Mouse (Mus musculus): ENCODE results near the gene Pgm3. TPM values are rescaled to one million over a fixed set of nuclear protein-coding genes. Genes with fewer than 3 reads are reported as not detected.
"Not testable (repeated sequence)": the region's sequence is repeated elsewhere in the genome, so short reads cannot be mapped to it uniquely, and the experiment has no call there.

The Pgm3 gene
- 39.7 and 40.2 TPM in 2 replicates for polyA plus RNA-seq (2015; fragmentation: Nextera tagmentation; extraction: Ambion mirVana)

DNA sequence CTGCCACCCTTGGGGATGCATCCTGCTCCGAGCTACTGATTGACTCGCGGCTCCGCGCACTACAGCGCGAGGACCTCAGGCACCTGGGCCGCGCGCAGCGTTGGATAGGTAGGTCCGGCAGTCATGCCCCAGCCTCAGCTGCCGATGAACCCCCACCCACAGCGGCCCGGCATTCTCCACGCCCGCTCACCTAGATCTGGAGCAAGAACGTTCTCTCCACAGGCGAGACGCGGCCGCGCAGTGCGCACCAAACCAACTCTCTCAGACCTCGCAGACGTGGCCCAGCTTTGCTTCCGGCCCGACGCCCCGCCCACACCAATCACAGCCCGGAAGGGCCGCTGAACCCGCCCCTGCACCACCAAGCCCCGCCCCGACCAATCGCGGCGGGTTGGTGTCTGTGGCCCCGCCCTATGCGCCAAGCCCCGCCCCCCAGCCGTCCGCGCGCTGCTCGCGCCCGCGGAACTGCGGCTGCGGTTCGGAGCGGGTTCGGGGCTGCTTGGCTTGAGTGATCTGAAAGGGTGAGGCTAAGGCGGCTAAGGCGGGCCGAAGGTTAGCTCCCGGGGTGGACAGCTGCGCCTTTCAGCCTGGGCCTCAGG lies at the start of gene Pgm3, which contains the start of gene Rwdd2a:
Pgm3 (minus strand) TSS at position 303 of the 596 bp plus-strand sequence.
Rwdd2a (plus strand) TSS at position 452 of the 596 bp plus-strand sequence.
- H3K4me3 ChIP-seq (replicated peaks): peak within 1 kb of the TSS; percentile 77
- H3K27ac ChIP-seq: peak within 1 kb of the TSS; percentile 74
- H3K4me2 ChIP-seq (replicated peaks): peak within 1 kb of the TSS; percentile 99
- H3K9me3 ChIP-seq: no peaks in the 10 kb centered on the region
- peak; percentile 98 for ATAC-seq
- no peaks in the 10 kb centered on the region for H3K27me3 ChIP-seq
- peaks cover 19% of the 10 kb centered on the region for H3K4me1 ChIP-seq (replicated peaks)
- H3K9ac ChIP-seq (replicated peaks): peak within 1 kb of the TSS; percentile 78
- under 1% methylated on average over 53 of the region's 59 CpGs for WGBS
- peaks cover 24% of the 10 kb centered on the region for H3K36me3 ChIP-seq

DNA sequence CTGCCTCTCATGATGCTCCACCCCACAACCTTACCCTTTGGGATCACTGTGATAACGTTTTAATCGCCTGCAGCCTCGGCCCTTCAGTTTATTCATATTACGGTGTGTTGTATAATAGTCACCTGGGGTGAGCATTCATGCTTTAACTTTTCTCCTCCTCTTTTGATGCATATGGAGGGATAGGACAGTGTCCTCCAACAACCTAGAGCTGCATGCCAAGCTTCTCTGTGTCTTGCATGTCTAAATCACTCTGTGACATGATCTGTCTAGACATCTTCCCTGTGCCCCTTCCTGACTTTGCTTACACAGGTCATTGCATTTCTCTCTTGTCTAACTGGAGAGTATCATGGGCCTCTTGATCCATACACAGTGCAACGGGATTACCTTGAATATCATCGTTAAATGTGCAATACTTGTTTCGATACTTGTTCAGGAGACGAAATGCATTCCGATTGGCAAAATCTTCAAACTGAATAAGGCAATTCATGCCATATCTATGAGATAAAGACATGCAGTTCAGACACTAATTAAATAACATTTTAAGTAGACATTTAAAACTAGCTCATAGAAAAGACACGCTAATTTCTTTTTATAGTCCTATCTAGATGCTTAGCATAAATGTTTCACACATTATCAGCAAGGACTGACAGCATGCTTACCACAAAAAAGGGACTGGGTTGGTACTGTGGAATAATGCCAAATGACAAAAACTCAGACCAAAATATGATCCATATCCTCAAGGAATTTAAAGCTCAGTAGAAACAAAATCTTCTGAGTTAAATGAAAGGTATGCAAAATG lies 47.9 kb upstream of the Pgm3 start:
- Histone ChIP-seq H3K4me3 (replicated peaks) (no peak overlapping the region), H3K27ac (no peak overlapping the region), H3K4me2 (replicated peaks) (no peak overlapping the region), H3K4me1 (replicated peaks) (peaks cover 5% of the 10 kb centered on the region; the same call in 1 of the 2 replicates), H3K36me3 (no peaks in the 10 kb centered on the region), H3K9ac (replicated peaks) (no peak overlapping the region), H3K9me3 (no peaks in the 10 kb centered on the region), H3K27me3 (no peaks in the 10 kb centered on the region)
- ATAC-seq: no peak
- WGBS: 64% methylated on average over 10 of the region's 10 CpGs

DNA sequence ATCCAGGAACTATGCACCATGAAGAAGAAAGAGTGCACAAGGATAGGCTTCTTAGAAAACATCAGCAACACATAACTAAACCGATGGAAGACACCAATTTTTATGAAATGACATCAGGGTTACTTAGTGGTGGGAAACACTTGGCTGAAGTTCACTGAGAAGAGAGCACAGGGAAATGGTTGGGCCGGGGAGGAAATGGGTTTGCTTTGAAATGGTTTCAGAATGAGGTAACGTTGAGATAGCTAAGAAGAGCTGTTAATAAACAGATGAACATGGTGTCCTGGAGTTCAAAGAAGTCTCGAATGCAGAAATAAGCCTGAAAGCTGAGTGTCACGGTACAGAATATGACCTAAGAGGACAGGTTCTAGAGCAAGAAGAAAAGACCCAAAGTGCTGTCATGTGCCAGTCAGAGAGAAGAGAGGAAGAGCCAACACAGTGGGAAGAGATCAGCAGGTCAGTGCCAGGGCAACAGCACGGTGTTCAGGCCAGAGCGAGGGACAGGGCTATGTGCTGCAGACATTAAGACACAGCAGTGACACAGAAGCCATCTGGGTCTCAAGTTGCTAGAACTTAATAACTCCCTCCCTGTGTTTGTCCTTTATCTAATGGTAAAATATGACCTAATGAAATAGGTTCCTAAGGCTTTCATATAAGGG lies 46.3 kb upstream of the Pgm3 start:
- Histone ChIP-seq H3K9ac (replicated peaks) (no peak overlapping the region), H3K27me3 (no peaks in the 10 kb centered on the region), H3K4me2 (replicated peaks) (no peak overlapping the region), H3K36me3 (no peaks in the 10 kb centered on the region), H3K4me1 (replicated peaks) (peaks cover 5% of the 10 kb centered on the region; the same call in 1 of the 2 replicates), H3K27ac (no peak overlapping the region), H3K9me3 (no peaks in the 10 kb centered on the region), H3K4me3 (replicated peaks) (no peak overlapping the region)
- no peak for ATAC-seq
- 83% methylated on average over 7 of the region's 7 CpGs for WGBS

DNA sequence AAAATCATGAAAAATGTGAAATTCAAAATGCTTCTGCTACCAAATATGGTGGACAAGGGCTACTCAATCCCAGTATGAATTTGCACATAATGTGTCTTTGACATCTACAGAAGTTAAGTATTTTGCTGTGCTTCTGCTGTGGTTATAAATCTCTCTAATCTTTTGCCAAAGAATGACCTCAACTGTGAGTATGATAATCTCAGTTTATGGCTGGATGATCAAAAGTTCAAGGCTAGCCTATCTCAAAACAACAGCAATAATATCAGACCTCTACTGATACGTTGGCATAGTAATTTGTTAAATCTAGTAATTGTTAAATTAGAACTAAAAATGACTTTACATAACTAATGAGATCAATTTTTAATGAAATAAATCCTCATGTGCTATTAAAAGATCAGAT lies 44.1 kb upstream of the Pgm3 start:
- Histone ChIP-seq H3K27me3 (no peaks in the 10 kb centered on the region), H3K9me3 (no peaks in the 10 kb centered on the region), H3K4me2 (replicated peaks) (no peak overlapping the region), H3K4me3 (replicated peaks) (no peak overlapping the region), H3K27ac (no peak overlapping the region), H3K36me3 (no peaks in the 10 kb centered on the region), H3K4me1 (replicated peaks) (peaks cover 5% of the 10 kb centered on the region; the same call in 1 of the 2 replicates), H3K9ac (replicated peaks) (no peak overlapping the region)
- no peak for ATAC-seq
- 83% methylated on average over 1 of the region's 1 CpGs for WGBS

DNA sequence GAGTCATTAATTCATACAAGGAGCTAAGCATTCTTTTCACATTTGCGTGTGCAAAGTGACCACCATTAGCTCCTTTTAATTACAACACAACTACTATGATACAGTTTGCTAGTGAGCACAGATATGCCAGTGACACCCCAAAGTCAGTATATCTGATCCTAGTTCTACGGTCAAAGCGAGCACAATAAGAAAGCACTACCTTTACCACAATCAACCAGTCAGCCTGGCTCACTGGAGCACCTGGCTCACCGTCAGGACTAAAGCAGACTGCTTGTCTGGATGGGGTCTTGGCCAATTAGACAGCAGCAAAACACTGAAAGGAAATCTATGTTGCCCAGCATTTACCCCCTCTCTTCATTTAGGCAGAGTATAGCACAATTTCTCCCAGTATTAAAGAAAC lies 40.4 kb upstream of the Pgm3 start:
- no peaks in the 10 kb centered on the region for H3K9me3 ChIP-seq
- no peaks in the 10 kb centered on the region for H3K27me3 ChIP-seq
- H3K4me1 ChIP-seq (replicated peaks): no peaks in the 10 kb centered on the region
- ATAC-seq: no peak
- no peak overlapping the region for H3K9ac ChIP-seq (replicated peaks)
- no peaks in the 10 kb centered on the region for H3K36me3 ChIP-seq
- no peak overlapping the region for H3K4me3 ChIP-seq (replicated peaks)
- H3K4me2 ChIP-seq (replicated peaks): no peak overlapping the region
- WGBS: 93% methylated on average over 4 of the region's 4 CpGs
- no peak overlapping the region for H3K27ac ChIP-seq

DNA sequence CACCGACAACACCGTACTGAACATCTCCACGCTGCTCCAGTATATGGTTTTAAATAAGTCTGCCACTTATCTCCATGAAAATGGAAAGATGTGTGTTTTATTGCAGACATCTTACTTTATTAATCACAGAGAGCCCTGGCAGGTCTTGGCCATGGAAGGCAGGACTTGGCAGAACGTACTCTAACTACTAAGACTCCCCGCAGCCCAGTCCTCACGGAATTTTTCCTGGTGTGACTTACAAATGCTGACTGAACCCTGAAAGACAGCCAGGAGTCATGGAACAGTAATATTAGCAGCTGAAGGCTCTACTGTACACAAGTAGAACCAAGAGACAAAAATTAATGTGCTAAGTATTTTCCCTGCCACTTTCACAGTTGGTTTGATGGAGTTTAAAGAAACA lies 34.1 kb upstream of the Pgm3 start:
- WGBS: 94% methylated on average over 6 of the region's 6 CpGs
- no peaks in the 10 kb centered on the region for H3K4me1 ChIP-seq (replicated peaks)
- H3K9me3 ChIP-seq: no peaks in the 10 kb centered on the region
- no peaks in the 10 kb centered on the region for H3K36me3 ChIP-seq
- no peak overlapping the region for H3K9ac ChIP-seq (replicated peaks)
- no peak for ATAC-seq
- H3K27me3 ChIP-seq: no peaks in the 10 kb centered on the region
- no peak overlapping the region for H3K4me3 ChIP-seq (replicated peaks)
- H3K27ac ChIP-seq: no peak overlapping the region
- no peak overlapping the region for H3K4me2 ChIP-seq (replicated peaks)

DNA sequence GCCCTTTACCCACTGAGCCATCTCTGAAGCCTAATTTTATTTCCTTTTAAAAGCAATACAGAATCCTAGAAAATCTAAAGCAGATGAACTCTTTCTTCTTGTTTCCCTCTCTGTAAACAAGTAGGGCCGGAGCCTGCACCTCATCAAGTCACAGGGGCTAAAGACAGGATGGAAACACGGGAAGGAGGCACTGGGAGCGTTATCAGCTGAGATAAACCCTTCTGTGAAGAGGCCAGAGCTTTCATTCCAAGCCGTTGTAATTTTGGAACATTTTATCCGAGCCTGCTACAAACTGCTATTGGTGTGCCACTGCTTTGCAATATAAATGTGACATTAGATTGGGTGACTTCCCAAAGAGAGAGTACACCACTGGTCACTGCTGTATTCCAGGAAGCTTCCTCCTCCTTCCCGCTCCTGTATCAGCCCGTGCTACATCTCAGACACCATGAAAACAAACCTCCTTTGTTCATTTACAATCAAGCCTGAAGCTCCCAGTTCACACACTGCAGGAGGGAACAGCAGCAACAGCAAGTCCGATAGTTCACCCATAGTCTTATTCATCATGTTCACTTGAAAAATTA lies 28.2 kb upstream of the Pgm3 start:
- H3K9me3 ChIP-seq: no peaks in the 10 kb centered on the region
- no peaks in the 10 kb centered on the region for H3K4me1 ChIP-seq (replicated peaks)
- H3K27ac ChIP-seq: no peak overlapping the region
- WGBS: 66% methylated on average over 8 of the region's 8 CpGs
- H3K4me3 ChIP-seq (replicated peaks): no peak overlapping the region
- no peak for ATAC-seq
- H3K9ac ChIP-seq (replicated peaks): no peak overlapping the region
- H3K36me3 ChIP-seq: no peaks in the 10 kb centered on the region
- no peaks in the 10 kb centered on the region for H3K27me3 ChIP-seq
- H3K4me2 ChIP-seq (replicated peaks): no peak overlapping the region

DNA sequence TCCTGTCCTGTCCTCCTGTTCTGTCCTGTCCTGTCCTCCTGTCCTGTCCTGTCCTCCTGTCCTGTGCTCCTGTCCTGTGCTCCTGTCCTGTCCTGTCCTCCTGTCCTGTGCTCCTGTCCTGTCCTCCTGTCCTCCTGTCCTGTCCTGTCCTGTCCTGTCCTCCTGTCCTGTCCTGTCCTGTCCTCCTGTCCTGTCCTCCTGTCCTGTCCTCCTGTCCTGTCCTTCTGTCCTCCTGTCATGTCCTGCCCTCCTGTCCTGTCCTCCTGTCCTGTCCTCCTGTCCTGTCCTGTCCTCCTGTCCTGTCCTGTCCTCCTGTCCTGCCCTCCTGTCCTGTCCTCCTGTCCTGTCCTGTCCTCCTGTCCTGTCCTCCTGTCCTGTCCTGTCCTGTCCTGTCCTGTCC lies 25.3 kb upstream of the Pgm3 start:
- H3K9ac ChIP-seq (replicated peaks); H3K36me3 ChIP-seq; H3K27me3 ChIP-seq; H3K4me1 ChIP-seq (replicated peaks); H3K4me2 ChIP-seq (replicated peaks); H3K4me3 ChIP-seq (replicated peaks); H3K27ac ChIP-seq; H3K9me3 ChIP-seq; ATAC-seq: not testable (repeated sequence)

DNA sequence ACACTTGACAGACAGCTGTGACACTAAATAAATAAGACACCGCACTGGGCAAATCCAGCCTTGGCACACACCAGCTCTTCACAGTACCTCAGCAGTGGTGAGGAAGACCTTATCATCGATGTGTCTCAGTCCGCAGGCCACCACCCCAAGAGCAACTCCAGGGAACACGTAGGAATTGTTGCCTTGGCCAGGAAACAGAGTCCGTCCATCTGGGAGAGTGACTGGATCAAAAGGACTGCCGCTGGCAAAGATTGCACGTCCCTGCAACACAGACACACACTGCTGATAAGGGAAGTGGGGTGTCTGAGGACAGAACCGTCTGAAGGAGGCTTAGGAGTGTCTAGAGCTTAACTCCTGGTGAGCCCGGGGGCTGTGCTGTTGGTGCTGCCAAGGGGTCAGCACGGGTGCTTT lies 22.7 kb upstream of the Pgm3 start:
- H3K27ac ChIP-seq; H3K9ac ChIP-seq (replicated peaks): not testable (repeated sequence)
- 0 out of 2 replicates have a peak, but pooled peaks have one; percentile 44 for ATAC-seq

DNA sequence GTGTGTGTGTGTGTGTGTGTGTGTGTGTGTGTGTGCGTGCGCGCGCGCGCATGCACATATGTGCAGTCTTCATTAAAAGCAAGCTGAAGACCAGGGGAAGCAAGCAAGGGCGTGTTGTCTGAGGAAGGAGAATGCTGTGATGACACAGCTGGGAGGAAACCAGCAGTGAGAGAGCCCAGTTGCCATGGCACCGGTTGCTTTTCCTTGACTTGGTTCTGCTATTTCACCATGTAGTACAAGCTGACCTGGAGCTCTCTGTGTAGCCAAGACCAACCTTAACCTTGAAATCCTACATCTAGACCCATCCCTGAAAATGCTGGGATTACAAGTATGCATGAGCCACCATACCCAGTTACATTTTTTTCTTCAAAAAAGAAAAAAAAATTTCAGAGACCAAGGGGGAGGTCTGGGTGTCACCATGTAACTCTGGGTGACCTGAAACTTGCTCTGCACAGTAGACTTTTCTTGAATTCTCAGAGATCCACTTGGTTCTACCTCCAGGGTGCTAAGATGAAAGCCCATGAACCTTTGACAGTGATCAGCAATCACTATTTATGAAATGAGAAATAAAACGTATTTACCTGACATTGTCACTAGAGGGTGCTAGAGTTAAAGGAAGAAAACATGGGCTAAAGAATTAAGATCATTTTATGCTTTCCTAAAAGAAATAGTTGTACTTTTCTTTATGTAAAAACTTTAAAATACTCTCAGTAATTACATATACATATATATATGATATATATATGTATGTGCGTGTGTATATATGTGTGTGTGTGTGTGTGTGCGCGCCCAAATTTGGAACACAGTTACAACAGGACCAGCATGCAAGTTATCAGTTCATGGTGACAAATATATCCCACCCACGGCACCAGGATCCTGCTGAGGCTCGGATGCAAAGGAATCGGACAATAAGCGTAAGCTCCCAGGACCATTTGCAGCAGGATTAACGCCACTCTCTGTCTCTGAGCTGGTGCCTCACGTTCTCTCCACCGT lies 21.3 kb upstream of the Pgm3 start:
- H3K9ac ChIP-seq (replicated peaks): no peak overlapping the region
- H3K27me3 ChIP-seq: no peaks in the 10 kb centered on the region
- no peak overlapping the region for H3K4me3 ChIP-seq (replicated peaks)
- H3K9me3 ChIP-seq: no peaks in the 10 kb centered on the region
- ATAC-seq: peak; percentile 59; the same call in 1 of the 2 replicates
- H3K36me3 ChIP-seq: no peaks in the 10 kb centered on the region
- no peaks in the 10 kb centered on the region for H3K4me1 ChIP-seq (replicated peaks)
- no peak overlapping the region for H3K4me2 ChIP-seq (replicated peaks)
- 67% methylated on average over 19 of the region's 19 CpGs for WGBS
- H3K27ac ChIP-seq: no peak overlapping the region

More for the DNA sequence above, 22.7 kb upstream of the Pgm3 start:
- H3K36me3 ChIP-seq; H3K4me1 ChIP-seq (replicated peaks); H3K27me3 ChIP-seq; H3K9me3 ChIP-seq; H3K4me3 ChIP-seq (replicated peaks); H3K4me2 ChIP-seq (replicated peaks): not testable (repeated sequence)
- WGBS: 76% methylated on average over 10 of the region's 10 CpGs
